Mouse (Mus musculus) thymus, adult 2 months (tissue): Measurements from ENCODE around the gene Dnah9. TPM values are rescaled to one million over a fixed set of nuclear protein-coding genes. Genes with fewer than 3 reads are reported as not detected.

Source experiments
- DNase-seq: peaks from one replicate; pipeline ENCODE4 v3.0.0; 2021
- H3K27ac ChIP-seq: fragments of 200-500 bp; 2 replicates; pipeline ENCODE4 v1.5.1; 2012; ENCODE audit warnings: low read length, control low read depth; ENCODE audit not compliant: control insufficient read depth, insufficient read depth
- H3K27me3 ChIP-seq: fragments of 200-500 bp; 2 replicates; pipeline ENCODE4 v1.6.1; 2012; ENCODE audit warnings: mild to moderate bottlenecking, low read length, moderate library complexity, mixed read lengths; ENCODE audit not compliant: control insufficient read depth, insufficient read depth
- H3K36me3 ChIP-seq: fragments of 200-500 bp; 2 replicates; pipeline ENCODE4 v1.6.1; 2012; ENCODE audit warnings: mild to moderate bottlenecking, low read length, moderate library complexity; ENCODE audit not compliant: control insufficient read depth, insufficient read depth
- H3K4me1 ChIP-seq: fragments of 200-500 bp; replicated peaks from 2 replicates; pipeline ENCODE4 v1.6.1; 2012; ENCODE audit warnings: low read length; ENCODE audit not compliant: control insufficient read depth, insufficient read depth
- H3K4me3 ChIP-seq: fragments of 200-500 bp; 2 replicates; pipeline ENCODE4 v1.5.1; 2012; ENCODE audit warnings: mild to moderate bottlenecking, low read length, control low read depth, moderate library complexity; ENCODE audit not compliant: control insufficient read depth, insufficient read depth
- CTCF ChIP-seq: fragments of 200-500 bp; IDR thresholded peaks from 2 replicates; pipeline ENCODE4 v1.5.1; 2012; ENCODE audit warnings: mild to moderate bottlenecking, control low read depth, low read length, moderate library complexity, borderline replicate concordance; ENCODE audit not compliant: control insufficient read depth, poor library complexity, insufficient read depth; ENCODE audit errors: extremely low read depth
- POLR2A ChIP-seq: fragments of 200-500 bp; IDR thresholded peaks from 2 replicates; pipeline ENCODE4 v1.6.1; 2012; ENCODE audit warnings: mild to moderate bottlenecking, low read length, control low read depth, moderate library complexity; ENCODE audit not compliant: control insufficient read depth, poor library complexity, insufficient read depth; ENCODE audit errors: extremely low read depth
- WGBS: fragments of 180-500 bp; shearing (Covaris S2); methylation state at CpG from one replicate; pipeline ENCODE4 v1.1.7; 2018; 5-methylcytosine and 5-hydroxymethylcytosine counted together
- polyA plus RNA-seq: library from polyadenylated mRNA; depleted of rRNA; stranded (reverse); fragments of >200 nt; gene quantifications from 2 replicates; pipeline ENCODE4 v1.2.3, GENCODE M21; 2012

The Dnah9 gene
- polyA plus RNA-seq, 1 experiment: 2.8 TPM

DNA sequence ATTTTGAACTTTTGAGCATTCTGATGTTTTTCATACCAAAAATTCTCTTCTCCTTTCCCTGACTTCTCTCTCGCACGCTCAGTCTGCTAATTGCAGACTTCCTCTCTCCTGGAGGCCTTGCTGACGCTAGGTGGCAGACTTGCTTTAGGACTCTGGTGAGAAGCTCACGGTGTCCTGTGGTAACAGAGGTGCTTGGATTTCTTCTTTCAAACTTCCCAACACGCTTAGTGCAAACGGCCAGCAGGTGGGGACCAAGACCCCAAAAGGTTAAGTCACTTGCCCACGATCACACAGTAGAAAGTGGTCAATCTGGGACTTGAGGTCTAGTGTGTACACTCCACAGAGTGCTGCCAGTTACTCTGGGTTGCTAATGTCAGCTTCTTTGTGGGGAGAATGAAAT, 347.5 kb downstream of the Dnah9 start:
- DNase-seq: peak; percentile 62
- no peak for TF ChIP-seq CTCF
- TF ChIP-seq POLR2A: no peak
- no peaks in the 10 kb centered on the region for H3K27me3 ChIP-seq
- no peak overlapping the region for H3K4me3 ChIP-seq
- H3K36me3 ChIP-seq: peaks cover 50% of the 10 kb centered on the region
- no peak overlapping the region for H3K27ac ChIP-seq
- H3K4me1 ChIP-seq: no peaks in the 10 kb centered on the region
- 29% methylated on average over 7 of the region's 7 CpGs for whole genome bisulfite sequencing

DNA sequence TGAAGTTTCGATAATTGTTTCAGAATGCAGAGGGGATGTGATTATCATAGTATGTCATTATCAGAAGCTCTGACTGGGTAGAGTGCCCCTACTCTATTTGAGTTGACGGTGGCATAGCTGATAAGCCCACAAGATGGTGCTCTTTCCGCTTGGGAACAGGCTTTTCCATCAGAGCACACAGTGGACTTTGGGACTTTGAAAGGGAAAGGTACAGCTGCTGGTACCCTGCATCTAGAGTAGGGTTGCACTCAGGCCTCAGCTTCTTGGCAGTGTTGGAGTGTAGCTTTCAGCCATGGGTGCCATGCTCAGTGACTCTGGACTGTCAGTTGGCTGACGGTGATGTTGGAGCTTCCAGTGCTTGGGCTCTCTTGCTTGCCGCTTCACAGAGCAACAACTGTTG, 348.1 kb downstream of the Dnah9 start:
- Histone ChIP-seq H3K4me1 (no peaks in the 10 kb centered on the region), H3K27ac (no peak overlapping the region), H3K27me3 (no peaks in the 10 kb centered on the region), H3K36me3 (peaks cover 56% of the 10 kb centered on the region), H3K4me3 (no peak overlapping the region)
- no peak for DNase-seq
- WGBS: 97% methylated on average over 5 of the region's 5 CpGs
- TF ChIP-seq CTCF: no peak
- no peak for TF ChIP-seq POLR2A

GRCm38 (mm10) chr11:65818193-65818592, 350.2 kb downstream of the Dnah9 start:
- WGBS: 81% methylated on average over 1 of the region's 1 CpGs
- H3K27ac ChIP-seq: no peak overlapping the region
- no peak for TF ChIP-seq POLR2A
- no peak for TF ChIP-seq CTCF
- H3K36me3 ChIP-seq: peaks cover 50% of the 10 kb centered on the region
- H3K4me1 ChIP-seq: no peaks in the 10 kb centered on the region
- H3K4me3 ChIP-seq: no peak overlapping the region
- DNase-seq: no peak
- no peaks in the 10 kb centered on the region for H3K27me3 ChIP-seq

DNA sequence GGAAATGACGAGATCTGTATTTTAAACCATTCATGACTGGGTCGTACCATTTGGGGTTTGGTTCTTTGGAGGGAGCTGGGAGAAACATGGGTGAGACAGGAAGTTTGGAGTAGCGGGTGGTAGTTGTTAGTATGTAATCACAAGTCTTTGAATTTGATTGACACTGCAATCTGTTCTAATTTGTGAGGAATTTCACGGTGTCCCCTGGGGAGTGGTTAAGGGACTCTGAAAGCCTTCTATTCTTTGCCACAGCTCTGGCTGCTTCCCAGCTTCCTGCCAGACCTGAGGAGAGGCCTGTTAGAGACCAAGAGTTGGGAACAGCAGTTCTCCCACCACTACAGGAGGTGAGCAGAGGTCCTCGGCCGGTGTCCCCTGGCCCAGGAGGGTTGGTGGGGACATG, 352.1 kb downstream of the Dnah9 start:
- 96% methylated on average over 6 of the region's 6 CpGs for WGBS
- no peak for TF ChIP-seq CTCF
- TF ChIP-seq POLR2A: no peak
- H3K36me3 ChIP-seq: peaks cover 38% of the 10 kb centered on the region
- DNase-seq: no peak
- no peak overlapping the region for H3K4me3 ChIP-seq
- no peaks in the 10 kb centered on the region for H3K4me1 ChIP-seq
- no peaks in the 10 kb centered on the region for H3K27me3 ChIP-seq
- no peak overlapping the region for H3K27ac ChIP-seq

DNA sequence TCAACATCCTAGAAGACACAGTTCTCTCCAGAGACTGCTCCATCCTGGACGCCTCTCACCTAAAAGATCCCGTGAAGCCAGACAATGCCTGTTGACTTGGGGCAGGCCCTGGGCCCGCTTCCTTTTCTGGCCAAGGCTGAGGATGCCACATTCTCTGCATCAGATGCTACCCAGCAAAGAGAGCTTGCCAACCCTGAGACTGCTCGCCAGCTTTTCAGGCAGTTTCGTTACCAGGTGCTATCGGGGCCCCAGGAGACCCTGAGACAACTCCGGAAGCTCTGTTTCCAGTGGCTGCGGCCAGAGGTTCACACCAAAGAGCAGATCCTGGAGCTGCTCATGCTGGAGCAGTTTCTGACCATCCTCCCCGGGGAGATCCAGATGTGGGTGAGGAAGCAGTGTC, 354.0 kb downstream of the Dnah9 start:
- H3K27ac ChIP-seq: no peak overlapping the region
- no peak for DNase-seq
- WGBS: 97% methylated on average over 9 of the region's 9 CpGs
- H3K4me3 ChIP-seq: no peak overlapping the region
- peaks cover 38% of the 10 kb centered on the region for H3K36me3 ChIP-seq
- TF ChIP-seq POLR2A (no peak), CTCF (no peak)
- no peaks in the 10 kb centered on the region for H3K27me3 ChIP-seq
- no peaks in the 10 kb centered on the region for H3K4me1 ChIP-seq

GRCm38 (mm10) chr11:65812088-65812487, 356.3 kb downstream of the Dnah9 start:
- peaks cover 30% of the 10 kb centered on the region for H3K36me3 ChIP-seq
- DNase-seq: no peak
- H3K27me3 ChIP-seq: no peaks in the 10 kb centered on the region
- H3K4me1 ChIP-seq: peaks cover 2% of the 10 kb centered on the region; the same call in 1 of the 2 replicates
- TF ChIP-seq CTCF: no peak
- H3K27ac ChIP-seq: no peak overlapping the region
- 93% methylated on average over 5 of the region's 5 CpGs for WGBS
- H3K4me3 ChIP-seq: no peak overlapping the region

- Histone ChIP-seq H3K4me1 (peaks cover 2% of the 10 kb centered on the region; the same call in 1 of the 2 replicates), H3K27me3 (no peaks in the 10 kb centered on the region), H3K36me3 (no peaks in the 10 kb centered on the region), H3K4me3 (peak overlapping the region; percentile 75), H3K27ac (no peak overlapping the region)
- no peak for TF ChIP-seq POLR2A
- TF ChIP-seq CTCF: no peak
- no peak for DNase-seq
- 50% methylated on average over 7 of the region's 7 CpGs for WGBS
These were observed 360.8 kb downstream of the Dnah9 start for GRCm38 (mm10) chr11:65807601-65808000.
